Mouse (Mus musculus): Measurements from ENCODE around the gene Vti1a.

GRCm38 (mm10) chr19:55422311-55423064 is 106.4 kb downstream of the Vti1a start:
- TF ChIP-seq POLR2A (IDR thresholded peaks at IDR 0.05; ENCODE audit: low read depth, low read length) (no peak), CTCF (IDR thresholded peaks at IDR 0.05; ENCODE audit: borderline replicate concordance, insufficient read depth, low read length) (no peak)
